Mouse (Mus musculus) liver, embryonic 14.5 days (tissue): ENCODE measurements around the gene Fam57b. TPM values are rescaled to one million over a fixed set of nuclear protein-coding genes. Genes with fewer than 3 reads are reported as not detected.

Source experiments
- ATAC-seq: fragments of 200-750 bp; cut with Nextera tagmentation; 2 replicates; pipeline ENCODE4 v1.8.0; 2017; ENCODE audit warnings: moderate number of reproducible peaks, mild to moderate bottlenecking, moderate library complexity; ENCODE audit not compliant: insufficient read depth
- DNase-seq, 3 experiments: peaks; one replicate each; pipeline ENCODE4 v3.0.0-alpha.2; 2012 to 2013; ENCODE audit warnings: low read depth in 3 of 3, low spot score in 3 of 3
- H3K27ac ChIP-seq: fragments of 300-500 bp; sonication (generic); 2 replicates; pipeline ENCODE4 v1.5.1; 2014; ENCODE audit warnings: moderate library complexity, mild to moderate bottlenecking, control low read depth, inconsistent platforms
- H3K27me3 ChIP-seq: fragments of 300-500 bp; sonication (generic); 2 replicates; pipeline ENCODE4 v1.6.1; 2014; ENCODE audit warnings: mild to moderate bottlenecking, low read length, moderate library complexity; ENCODE audit not compliant: control insufficient read depth, insufficient read depth
- H3K36me3 ChIP-seq: fragments of 300-500 bp; sonication (generic); replicated peaks from 2 replicates; pipeline ENCODE4 v1.6.1; 2014; ENCODE audit warnings: low read depth; ENCODE audit not compliant: control insufficient read depth, insufficient read depth
- H3K4me1 ChIP-seq, 2 experiments: fragments of 200-500 bp in 1 of 2; fragments of 300-500 bp in 1 of 2; sonication (generic) in 1 of 2; replicated peaks; 2 replicates each; pipeline ENCODE4 v1.6.1; 2012 to 2014; ENCODE audit warnings: antibody characterized with exemption in 1 of 2, inconsistent platforms in 1 of 2, low read length in 1 of 2; ENCODE audit not compliant: control insufficient read depth in 2 of 2, insufficient read depth in 2 of 2
- H3K4me2 ChIP-seq: fragments of 300-500 bp; sonication (generic); 2 replicates; pipeline ENCODE4 v1.6.1; 2014; ENCODE audit warnings: low read depth, mild to moderate bottlenecking, control low read depth, moderate library complexity
- H3K4me3 ChIP-seq, 2 experiments: fragments of 200-500 bp in 1 of 2; fragments of 300-500 bp in 1 of 2; sonication (generic) in 1 of 2; 2 replicates each; pipeline ENCODE4 v1.5.1; 2012 to 2014; ENCODE audit warnings: low read depth in 2 of 2, low read length in 2 of 2, mild to moderate bottlenecking in 2 of 2, control low read depth in 1 of 2, inconsistent platforms in 1 of 2, moderate library complexity in 1 of 2; ENCODE audit not compliant: insufficient read depth in 1 of 2
- H3K9ac ChIP-seq: fragments of 300-500 bp; sonication (generic); replicated peaks from 2 replicates; pipeline ENCODE4 v1.6.1; 2014; ENCODE audit warnings: mild to moderate bottlenecking, control low read depth, moderate library complexity
- H3K9me3 ChIP-seq: fragments of 300-500 bp; sonication (generic); 2 replicates; pipeline ENCODE4 v1.6.1; 2016; ENCODE audit warnings: low read length, mixed read lengths; ENCODE audit not compliant: control insufficient read depth
- CTCF ChIP-seq: IDR thresholded peaks from 2 replicates; pipeline ENCODE4 v1.5.1; 2016; ENCODE audit warnings: antibody characterized with exemption, low read depth, control low read depth
- EP300 ChIP-seq: IDR thresholded peaks from 2 replicates; pipeline ENCODE4 v1.6.1; 2016; ENCODE audit warnings: antibody characterized with exemption, low read depth
- WGBS: fragments of 180-500 bp; shearing (Covaris S2); extraction: QIAGEN DNeasy Blood & Tissue Kit; methylation state at CpG from one replicate; pipeline ENCODE4 v1.1.7; 2014; ENCODE audit not compliant: insufficient replicate concordance; 5-methylcytosine and 5-hydroxymethylcytosine counted together
- polyA plus RNA-seq, 2 experiments: library from polyadenylated mRNA; depleted of rRNA in 1 of 2; stranded (reverse) in 1 of 2; unstranded in 1 of 2; fragments of >200 nt; fragmentation: Nextera tagmentation in 1 of 2; extraction: Ambion mirVana in 1 of 2; gene quantifications; 2 replicates each; pipeline versions ENCODE4 v1.2.1 to v1.2.3; 2012 to 2014

Gene Fam57b
- polyA plus RNA-seq, 2 experiments = 0.19 TPM; not detected in 1

DNA sequence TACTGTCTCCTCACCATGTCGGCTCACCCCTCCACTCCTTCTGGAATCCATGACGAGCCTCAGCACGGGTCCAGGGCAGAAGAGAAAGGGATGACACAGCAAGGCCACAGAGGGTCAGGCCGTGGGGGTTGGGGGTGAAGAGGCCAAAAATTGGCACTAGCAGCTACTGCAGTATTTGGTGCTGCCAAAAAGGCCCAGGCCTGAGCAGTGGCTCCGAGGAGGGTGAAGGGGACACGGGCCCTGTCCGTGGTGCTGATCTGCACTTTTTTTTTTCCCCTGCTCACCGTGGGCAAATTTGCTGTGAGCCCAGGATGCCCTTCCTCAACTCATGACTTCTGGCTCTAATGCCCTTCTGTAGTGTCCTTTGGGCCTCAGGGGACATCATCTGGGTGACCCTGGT is 27.9 kb downstream of the Fam57b start:
- Histone ChIP-seq H3K36me3 (no peaks in the 10 kb centered on the region), H3K4me3 (no peak overlapping the region), H3K27ac (no peak overlapping the region), H3K9me3 (no peaks in the 10 kb centered on the region), H3K9ac (no peak overlapping the region), H3K27me3 (peaks cover 16% of the 10 kb centered on the region), H3K4me1 (no peaks in the 10 kb centered on the region), H3K4me2 (no peak overlapping the region)
- TF ChIP-seq CTCF (no peak), EP300 (no peak)
- no peak for ATAC-seq
- DNase-seq = no peak
- 27% methylated on average over 8 of the region's 8 CpGs for WGBS

DNA sequence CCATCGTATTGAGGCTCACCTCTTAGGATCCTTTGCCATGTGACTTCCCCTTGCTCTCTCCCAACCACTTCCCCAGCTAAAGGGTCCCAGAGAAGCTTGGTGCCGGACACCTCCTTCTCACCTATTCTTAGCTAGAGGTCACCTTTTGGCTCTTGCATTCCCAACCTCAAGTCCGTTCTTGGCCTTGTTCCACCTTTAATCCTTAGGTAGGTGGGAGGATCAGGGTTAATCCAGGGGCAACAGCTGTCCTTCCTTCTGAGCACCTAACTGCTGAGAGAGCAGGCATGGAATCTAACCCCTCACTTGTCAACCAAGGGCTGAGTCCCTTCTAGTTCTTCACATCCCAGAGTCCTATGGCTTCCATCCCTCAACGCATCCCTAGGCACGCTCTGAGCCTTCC is 28.5 kb downstream of the Fam57b start:
- ATAC-seq (no peak), DNase-seq (no peak)
- H3K4me3 ChIP-seq = no peak overlapping the region
- no peaks in the 10 kb centered on the region for H3K9me3 ChIP-seq
- no peaks in the 10 kb centered on the region for H3K4me1 ChIP-seq
- TF ChIP-seq EP300 (no peak), CTCF (no peak)
- H3K36me3 ChIP-seq = no peaks in the 10 kb centered on the region
- no peak overlapping the region for H3K9ac ChIP-seq
- H3K27ac ChIP-seq = no peak overlapping the region
- H3K4me2 ChIP-seq = no peak overlapping the region
- WGBS = 50% methylated on average over 5 of the region's 5 CpGs
- H3K27me3 ChIP-seq = peaks cover 16% of the 10 kb centered on the region

DNA sequence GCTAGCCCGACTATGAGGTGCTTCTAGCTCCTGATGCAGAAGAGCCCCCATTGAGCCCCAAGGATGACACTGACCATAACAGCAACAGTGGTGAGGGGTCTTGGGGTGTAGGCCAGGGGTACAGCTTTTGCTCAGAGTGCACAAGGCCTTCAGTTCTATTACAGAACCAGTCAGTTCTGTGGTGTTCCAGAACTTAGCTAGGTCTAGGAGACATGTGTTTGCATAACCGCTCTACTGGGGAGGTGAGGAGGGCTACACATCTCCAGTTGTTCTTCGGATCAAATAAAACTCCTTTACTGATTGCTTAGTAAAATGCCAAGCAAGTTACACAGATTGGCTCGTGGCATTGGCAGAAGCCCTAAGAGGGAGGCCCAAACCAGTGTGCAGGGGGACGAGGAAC is 34.1 kb downstream of the Fam57b start, which contains the start of gene 4930451I11Rik:
Gene 4930451I11Rik, minus strand, starts transcription at position 101 of the 400 bp plus-strand sequence.
- 48% methylated on average over 5 of the region's 5 CpGs for WGBS
- DNase-seq (no peak), ATAC-seq (no peak)
- TF ChIP-seq EP300 = no peak
- no peak for TF ChIP-seq CTCF
- Histone ChIP-seq H3K36me3 (no peaks in the 10 kb centered on the region), H3K4me2 (peak within 1 kb of the TSS; percentile 54), H3K27me3 (no peaks in the 10 kb centered on the region), H3K9ac (0 out of 2 replicates have a peak within 1 kb of the TSS, but pooled peaks have one; percentile 18), H3K9me3 (no peaks in the 10 kb centered on the region), H3K4me1 (0 out of 4 replicates have a peak, but pooled peaks cover 0 to 2% of the 10 kb centered on the region in 2 experiments), H3K27ac (no peak within 1 kb of the TSS), H3K4me3 (peak within 1 kb of the TSS; percentile 35 to 36)

DNA sequence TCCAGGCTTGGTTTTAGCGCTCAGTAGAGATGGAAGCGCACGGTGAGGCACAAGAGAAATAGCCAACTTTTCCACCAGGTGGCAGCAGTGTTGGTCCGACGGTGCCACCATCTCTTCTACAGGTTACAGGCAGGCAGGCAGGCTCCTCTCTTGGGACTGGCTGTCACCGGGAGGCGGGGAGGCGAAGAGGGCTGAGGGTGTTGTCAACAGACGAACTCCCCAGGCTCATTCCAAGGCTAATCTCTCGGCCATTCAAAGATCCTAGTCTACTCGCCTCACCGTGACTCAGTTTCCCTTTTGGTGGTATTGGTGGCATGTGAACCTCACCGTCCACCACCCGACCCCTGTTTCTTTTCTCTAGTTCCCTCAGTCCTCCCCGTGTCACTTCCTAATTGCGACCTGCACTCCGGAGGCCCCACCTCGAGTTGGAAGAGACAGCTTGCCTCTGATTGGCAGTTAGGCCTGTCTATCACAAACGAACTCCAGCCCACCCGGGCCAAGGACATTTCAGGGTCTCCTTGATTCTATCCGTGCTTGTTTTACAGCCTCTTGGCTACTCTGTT is 34.6 kb downstream of the Fam57b start:
- Histone ChIP-seq H3K4me3 (peak overlapping the region; percentile 35 to 36), H3K27me3 (no peaks in the 10 kb centered on the region), H3K27ac (no peak overlapping the region), H3K36me3 (no peaks in the 10 kb centered on the region), H3K9me3 (no peaks in the 10 kb centered on the region), H3K4me1 (peaks cover 0 to 3% of the 10 kb centered on the region in 2 experiments; a peak in 1 of 4 replicates), H3K9ac (0 out of 2 replicates have a peak overlapping the region, but pooled peaks have one; percentile 18), H3K4me2 (peak overlapping the region; percentile 54)
- no peak for TF ChIP-seq EP300
- peak; percentile 93 for TF ChIP-seq CTCF
- ATAC-seq (peak; percentile 76; the same call in 1 of the 2 replicates), DNase-seq (peak; percentile 55 to 57 (median 56))
- WGBS = 1% methylated on average over 21 of the region's 21 CpGs

DNA sequence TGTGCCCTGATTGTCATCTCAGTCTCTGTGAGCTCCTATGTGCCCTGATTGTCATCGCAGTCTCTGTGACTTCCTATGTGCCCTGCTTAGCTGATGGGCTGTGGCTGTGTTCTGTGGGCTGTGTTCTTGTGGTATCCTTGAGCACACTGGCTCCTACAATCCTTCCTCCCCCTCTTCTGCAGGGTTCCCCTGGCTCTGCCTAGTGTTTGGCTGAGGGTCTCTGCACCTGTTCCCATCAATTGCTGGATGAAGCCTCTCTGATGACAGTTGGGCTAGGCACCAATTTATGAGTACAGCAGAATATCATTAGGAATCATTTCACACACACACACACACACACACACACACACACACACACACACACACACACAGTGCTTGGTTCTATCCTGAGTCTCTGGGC is 35.8 kb downstream of the Fam57b start:
- Histone ChIP-seq H3K4me2 (no peak overlapping the region), H3K27ac (no peak overlapping the region), H3K9me3 (no peaks in the 10 kb centered on the region), H3K27me3 (no peaks in the 10 kb centered on the region), H3K4me1 (peaks cover 0 to 3% of the 10 kb centered on the region in 2 experiments; a peak in 1 of 4 replicates), H3K36me3 (no peaks in the 10 kb centered on the region), H3K9ac (no peak overlapping the region), H3K4me3 (no peak overlapping the region)
- ATAC-seq = no peak
- no peak for TF ChIP-seq EP300
- no peak for TF ChIP-seq CTCF
- no peak for DNase-seq
- 73% methylated on average over 1 of the region's 1 CpGs for WGBS
